Mouse (Mus musculus) thymus, adult 2 months (tissue): ENCODE data around the gene Matn1.

Source experiments
- CTCF ChIP-seq: fragments of 200-500 bp; IDR thresholded peaks from 2 replicates; pipeline ENCODE4 v1.5.1; 2012; ENCODE audit warnings: mild to moderate bottlenecking, control low read depth, low read length, moderate library complexity, borderline replicate concordance; ENCODE audit not compliant: control insufficient read depth, poor library complexity, insufficient read depth; ENCODE audit errors: extremely low read depth
- POLR2A ChIP-seq: fragments of 200-500 bp; IDR thresholded peaks from 2 replicates; pipeline ENCODE4 v1.6.1; 2012; ENCODE audit warnings: mild to moderate bottlenecking, low read length, control low read depth, moderate library complexity; ENCODE audit not compliant: control insufficient read depth, poor library complexity, insufficient read depth; ENCODE audit errors: extremely low read depth

DNA sequence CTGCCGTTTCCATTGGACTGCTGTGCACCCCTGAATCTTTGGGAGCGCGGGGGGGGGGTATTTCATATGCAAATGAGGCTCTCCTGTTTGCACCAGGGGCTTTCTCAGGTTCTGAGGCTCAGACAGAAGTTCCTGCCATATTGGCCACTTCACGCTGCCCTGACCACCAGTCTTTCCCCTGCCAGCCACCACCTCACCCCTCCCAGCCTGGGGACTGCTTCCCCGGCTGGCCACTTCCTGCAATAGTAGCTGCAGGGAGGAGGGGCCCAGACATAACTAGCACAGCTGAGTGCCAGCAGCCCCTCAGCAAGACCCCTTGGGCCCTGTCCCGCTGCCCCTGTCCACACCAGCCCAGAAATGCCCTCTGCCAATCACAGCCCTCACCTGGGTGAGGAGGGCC is 17.9 kb upstream of the Matn1 start:
- TF ChIP-seq CTCF, result no peak
- TF ChIP-seq POLR2A, result no peak
